Mouse (Mus musculus): Measurements from ENCODE around the gene Zfp511.

The Zfp511 gene

DNA sequence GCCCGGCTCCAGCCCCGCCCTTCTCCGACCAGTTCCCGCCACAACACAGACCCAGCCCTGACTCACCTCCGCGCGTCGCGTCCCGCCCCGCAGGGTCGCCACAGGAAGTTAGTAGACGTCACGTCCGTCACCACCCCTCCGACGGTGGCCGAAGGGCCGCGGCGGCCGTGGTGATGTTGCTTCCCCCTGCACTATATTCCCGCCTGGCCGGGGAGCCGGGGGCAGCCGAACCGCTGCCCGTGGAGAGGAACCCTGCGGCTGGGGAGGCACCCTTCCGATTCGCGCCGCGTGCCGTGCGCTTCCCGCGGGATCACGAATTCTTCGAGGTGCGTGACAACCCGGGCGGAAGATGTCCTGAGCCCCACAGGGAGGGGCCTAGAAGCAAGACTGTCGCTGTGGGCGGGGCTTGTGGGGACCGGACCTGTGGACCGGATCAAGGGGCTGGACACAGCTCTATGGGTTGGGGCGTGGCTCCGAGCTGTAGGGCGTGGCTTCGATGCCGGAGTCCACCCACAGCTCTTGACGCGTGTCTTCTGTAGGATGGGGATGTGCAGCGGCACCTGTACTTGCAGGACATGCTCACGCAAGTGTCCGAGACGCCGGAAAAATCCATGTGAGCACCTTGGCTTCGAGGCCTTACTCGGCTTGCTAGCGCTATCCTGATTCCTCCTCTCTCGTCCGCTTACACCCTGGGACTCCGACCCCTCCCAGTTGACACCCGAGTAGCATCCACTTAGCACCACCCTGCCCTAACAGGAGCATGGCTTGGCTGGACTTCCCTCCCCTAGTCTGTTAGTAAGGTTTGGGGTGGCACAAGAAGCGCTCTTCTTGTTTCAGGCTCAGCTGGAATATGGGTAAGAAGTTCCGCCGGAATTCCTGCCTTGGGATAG, at the start of gene Zfp511, which contains the start of gene Tubgcp2:
TSS of gene Zfp511 (plus strand) at position 111 of the 890 bp plus-strand sequence.
TSS of gene Tubgcp2 (minus strand) at position 389 of the 890 bp plus-strand sequence.
- DNase-seq (ENCODE audit: low spot score in 2 of 2), result peak; percentile 91 to 97

DNA sequence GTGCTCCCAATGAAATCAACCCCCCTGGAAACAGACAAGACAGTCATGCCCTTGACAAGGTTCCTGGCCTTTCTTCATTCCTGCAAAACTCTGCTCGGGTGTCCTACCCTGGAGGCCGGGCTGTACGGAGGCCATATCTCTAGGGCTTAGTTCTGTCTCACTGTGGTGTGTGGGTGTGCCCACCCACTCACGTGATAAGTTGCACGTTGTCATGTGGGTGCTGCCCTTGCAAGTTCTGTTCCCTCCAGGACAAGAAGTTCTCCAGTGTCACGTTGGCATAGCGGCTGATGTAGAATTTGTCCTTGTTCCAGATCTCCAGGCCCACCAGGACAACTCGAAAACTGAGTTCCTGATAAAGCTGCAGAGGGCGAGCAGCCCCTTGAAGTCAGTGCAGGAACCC, 47.9 kb upstream of the Zfp511 start:
- no peak for DNase-seq (ENCODE audit: low spot score in 2 of 2)

DNA sequence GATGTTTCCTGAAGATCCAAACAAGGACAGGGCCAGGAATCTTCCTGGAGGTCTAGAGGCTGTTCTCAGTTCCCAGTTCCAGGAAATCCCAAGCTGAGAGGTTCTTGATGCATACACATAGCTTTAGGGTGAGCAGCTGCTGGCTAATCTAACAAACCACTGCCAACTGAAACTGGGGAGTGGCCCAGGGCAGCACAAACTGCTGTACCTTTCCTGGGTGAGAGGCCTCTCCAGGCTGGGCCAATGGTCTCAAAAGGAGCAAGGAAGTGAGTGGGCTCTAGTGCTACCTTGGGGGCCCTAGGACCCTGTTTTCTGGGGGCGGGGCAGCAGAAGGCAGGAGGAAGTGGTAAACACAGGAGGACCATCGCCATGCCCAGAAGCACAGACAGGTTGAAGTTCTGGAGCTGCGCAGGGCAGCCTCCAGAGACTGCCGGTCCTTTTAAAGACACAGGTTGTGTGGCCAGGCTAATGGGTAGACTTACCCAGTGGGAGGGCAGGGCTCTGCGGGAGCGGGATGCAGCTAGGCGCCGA, 45.3 kb upstream of the Zfp511 start:
- peak in 1 of 2 experiments; percentile 14 for DNase-seq (ENCODE audit: low spot score in 2 of 2)

DNA sequence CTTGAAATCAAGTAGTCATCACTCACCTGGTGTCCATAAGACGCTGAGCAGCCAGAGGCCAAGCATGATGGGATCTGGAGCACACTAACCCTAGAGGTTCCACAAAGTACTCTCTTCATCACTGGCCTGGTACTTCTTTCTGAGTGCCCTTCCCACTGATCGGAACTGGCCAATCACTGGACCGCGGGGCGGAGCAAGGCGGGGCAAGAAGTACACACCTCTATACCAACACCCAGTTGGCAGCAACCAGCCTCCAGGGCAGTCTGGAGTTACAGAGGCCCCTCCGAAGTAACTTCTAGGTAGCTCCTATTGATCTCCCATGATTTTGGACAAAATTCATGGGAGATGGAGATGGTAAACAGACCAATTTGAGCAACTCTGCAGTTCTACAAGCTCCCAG, 43.8 kb upstream of the Zfp511 start, which contains the start of gene Adam8:
TSS of gene Adam8 (minus strand) at position 157 of the 400 bp plus-strand sequence.
- peak in 1 of 2 experiments; percentile 58 for DNase-seq (ENCODE audit: low spot score in 2 of 2)

DNA sequence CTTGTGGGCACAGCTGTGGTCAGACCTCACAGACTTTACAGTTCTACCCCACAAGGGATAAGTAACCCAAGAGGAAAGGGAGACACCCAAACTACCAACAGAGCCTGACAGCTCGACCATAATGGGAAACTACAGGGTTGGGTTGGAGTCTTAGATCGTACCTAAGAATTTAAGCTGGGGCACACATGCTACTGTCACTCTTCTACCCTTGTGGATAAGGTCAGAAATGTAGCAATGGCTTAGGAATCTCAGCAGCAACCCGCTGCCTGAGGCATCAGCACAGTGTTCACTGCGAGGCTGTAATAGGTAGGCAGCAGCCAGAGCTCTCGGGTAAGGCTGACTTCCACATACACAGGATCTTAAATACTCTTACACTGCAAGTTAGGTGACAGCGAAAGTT, 42.7 kb upstream of the Zfp511 start:
- DNase-seq (ENCODE audit: low spot score in 2 of 2), result no peak

DNA sequence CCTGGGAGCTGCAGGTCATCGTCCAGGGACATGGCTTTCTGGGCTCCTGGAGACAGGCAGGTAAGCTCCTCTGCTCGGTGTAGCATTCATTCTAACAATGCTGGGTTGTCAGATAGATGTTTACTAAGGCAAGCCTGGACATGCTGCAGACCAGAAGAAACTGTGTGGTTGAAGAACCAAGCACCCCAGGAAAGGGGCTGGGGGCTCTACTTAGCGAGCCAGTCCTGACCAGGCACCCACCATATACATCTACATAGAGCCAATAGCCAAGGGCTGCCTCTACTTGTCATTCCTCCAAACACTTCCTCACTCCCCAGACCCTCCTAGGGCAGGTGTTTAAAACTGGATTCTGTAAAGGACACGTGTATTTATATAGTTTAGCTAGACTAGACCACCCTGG, 42.0 kb upstream of the Zfp511 start:
- DNase-seq (ENCODE audit: low spot score in 2 of 2), result no peak

DNA sequence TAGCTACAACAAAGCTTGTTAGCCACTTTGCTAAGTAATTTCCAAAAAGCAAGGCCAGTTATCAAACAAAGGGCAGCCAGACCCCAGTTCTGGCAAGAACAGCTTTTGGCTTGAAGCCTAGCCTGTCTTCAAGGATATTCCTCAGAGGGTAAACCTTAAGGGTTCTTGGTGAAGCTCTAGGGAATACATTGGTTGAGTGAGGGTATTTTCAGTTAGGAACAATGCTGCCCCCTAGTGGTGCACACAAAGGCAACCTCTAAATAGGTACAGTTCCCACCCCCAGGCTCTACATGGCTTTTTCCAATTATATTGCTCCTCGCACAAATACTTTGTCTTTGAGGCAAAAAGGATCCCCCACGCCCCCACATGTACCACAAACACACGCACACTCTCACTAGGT, 41.5 kb upstream of the Zfp511 start:
- peak; percentile 41 to 66 for DNase-seq (ENCODE audit: low spot score in 2 of 2)

DNA sequence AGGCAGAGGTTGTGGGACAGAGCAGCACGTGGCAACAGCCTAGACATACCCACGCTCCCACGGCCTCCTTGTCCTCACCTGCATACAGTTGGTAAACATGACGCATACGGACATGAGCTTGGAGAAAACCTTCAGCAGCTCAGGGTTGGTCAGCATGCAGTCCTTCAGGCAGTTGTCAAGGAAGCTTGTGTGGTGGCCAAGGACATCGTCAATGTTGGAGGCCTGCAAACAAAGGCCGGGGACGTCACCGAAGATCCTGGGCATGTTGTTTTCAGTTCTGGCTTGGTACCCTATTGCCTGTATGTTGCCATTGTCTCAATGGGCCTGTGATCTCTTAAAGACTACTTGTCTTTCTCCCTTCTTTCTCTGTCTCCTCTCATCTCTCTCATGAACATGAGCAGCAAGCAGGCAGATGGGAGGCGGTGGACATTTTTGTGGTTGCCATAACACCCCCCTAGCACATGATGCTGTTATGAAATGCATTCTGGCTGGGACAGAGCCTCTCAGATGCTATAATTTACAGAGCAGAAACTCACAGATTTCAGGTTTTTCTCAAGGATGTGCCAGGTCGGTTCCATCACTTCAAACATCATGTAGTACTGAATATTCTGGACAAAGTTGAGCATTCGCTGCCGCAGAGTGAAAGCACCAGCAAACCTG, 37.4 kb upstream of the Zfp511 start:
- DNase-seq (ENCODE audit: low spot score in 2 of 2), result no peak

DNA sequence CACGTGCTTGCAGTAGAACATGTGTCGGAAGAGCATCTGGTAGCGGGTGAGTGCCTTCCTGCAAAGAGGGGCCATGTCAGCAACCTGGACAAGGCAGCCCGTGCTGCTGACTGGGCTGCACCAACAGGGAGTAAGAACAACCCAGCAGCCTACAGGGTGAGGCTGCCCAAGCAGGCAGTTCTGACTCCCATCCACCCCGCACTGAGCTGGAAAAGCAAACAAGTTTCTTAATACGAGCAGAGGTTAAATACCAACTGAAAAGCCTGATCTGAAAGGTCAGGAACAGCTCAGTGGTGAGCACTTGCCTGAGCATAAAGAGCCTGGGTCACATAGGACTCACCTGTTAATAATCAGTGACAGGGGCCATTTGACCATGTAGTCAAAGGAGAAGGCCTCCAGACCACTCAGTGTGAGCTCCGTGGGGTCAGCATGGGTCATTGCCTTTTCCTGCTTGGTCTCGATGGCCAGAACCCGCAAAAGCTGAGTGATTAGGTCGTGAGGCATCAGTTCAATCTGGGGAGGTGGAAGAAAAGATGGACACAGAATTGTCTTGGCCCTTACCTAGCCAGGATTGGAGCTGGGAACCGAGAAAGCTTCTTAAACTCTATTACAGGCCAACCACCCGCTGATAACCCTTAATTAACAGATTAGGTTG, 35.0 kb upstream of the Zfp511 start:
- peak in 1 of 2 experiments; percentile 6 for DNase-seq (ENCODE audit: low spot score in 2 of 2)

DNA sequence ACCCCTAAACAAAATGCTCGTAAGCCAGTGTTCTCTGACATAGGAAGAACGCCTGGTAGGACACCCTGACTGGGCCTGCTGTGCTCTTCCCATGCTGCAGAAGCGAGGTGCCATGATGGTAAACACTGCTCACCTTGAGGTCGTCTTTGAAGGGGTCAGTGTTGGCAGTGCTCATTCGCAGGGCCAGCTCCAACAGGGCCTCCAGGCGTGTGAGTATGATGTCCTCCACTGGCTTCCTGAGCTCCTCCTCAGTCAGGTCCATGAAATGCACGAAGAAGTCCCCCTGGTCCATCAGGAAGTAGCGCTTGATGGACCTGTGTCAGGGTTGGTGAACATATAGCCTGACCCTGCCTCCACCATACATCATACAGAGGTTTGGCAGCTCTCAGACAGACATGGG, 31.5 kb upstream of the Zfp511 start:
- DNase-seq (ENCODE audit: low spot score in 2 of 2), result peak in 1 of 2 experiments; percentile 4

DNA sequence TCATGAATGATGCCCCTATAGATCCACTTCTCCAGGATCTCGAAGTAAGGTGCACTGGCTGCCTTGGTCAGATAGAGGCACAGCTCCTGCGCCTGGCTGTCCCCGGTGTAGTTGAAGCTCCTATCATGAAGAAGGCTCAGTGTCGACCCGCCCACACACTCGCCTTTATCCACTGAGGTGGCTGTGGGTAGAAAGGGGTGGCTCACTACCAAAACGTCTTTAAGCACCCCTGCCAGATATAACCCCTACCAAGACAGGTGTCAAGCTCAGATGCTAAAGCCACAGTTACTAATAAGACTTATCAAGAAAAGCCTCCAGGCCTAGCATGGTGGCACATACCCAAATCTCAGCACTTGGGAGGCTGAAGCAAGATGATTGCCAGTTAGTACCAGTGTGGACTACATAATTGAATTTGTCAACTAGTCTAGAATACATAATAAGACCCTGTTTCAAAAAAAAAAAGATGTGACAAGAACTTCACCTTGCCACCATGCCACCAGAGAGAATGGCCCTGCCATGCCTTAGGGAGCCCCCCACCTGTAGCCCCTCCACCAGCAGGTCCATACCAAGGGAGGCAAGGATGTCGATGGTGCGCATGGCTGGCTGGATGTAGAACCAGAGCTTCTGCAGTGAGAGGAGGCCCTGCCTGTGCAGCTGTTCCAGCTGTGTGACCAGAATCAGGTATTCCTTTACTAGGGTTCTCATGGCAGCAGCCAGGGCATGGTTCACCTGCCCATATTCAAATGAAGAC, 29.2 kb upstream of the Zfp511 start:
- DNase-seq (ENCODE audit: low spot score in 2 of 2), result peak in 1 of 2 experiments; percentile 17

DNA sequence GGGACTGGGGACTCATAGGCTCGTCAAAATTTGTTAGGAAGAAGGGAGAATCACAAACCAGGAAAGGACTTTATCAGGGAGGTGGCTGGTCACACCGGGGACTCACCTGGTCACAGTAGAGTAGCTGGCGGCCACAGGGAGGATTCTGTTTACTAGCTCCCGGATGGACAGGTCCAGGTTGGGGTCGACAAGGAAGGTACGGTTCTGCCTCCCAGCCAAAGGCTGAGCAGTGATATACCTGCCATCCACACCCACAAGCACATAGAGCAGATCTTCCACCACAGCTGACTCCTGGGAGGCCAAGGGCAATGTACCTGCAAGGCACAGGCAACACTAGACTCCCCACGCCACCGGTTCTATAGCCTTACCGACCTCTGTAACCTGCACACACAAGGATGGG, 28.4 kb upstream of the Zfp511 start:
- peak in 1 of 2 experiments; percentile 10 for DNase-seq (ENCODE audit: low spot score in 2 of 2)

DNA sequence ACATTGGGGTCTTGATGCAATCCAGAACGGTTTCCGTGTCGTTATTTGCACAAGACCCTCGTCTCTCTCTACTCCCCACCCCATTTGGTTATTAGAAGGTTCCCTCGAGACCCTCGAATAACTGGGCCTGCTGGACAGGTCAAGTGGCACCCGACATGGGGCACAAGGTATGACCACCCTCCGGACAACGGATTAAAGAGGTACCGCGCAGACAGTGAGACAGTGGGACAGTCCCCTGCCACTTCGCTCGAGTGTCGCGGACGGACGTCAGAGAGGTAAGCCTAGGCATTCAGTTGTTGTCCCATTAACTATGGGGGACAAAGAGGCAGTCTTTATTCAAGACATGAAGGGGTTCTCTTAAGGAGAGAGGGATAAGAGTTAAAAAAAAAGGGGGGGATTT, 24.9 kb upstream of the Zfp511 start:
- DNase-seq (ENCODE audit: low spot score in 2 of 2), result peak in 1 of 2 experiments; percentile 11

DNA sequence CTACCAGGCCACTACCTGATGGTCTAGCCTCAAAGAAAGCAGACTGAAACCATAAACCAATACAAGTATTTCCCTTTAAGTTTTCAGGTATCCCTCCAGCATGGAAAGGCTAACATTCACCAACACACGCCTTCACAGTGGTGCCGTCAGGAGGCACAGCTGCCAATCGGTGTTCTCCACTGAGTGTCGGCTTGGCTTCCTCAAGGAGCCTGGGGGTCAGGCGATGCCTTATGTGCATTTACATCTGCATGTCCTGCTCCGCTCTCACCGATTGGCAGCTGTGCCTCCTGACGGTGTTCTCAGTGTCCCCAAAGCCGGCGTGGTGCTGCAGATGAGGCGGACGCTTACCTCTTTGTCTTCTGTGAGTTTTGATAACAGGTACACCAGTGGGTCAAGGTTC, 4.4 kb upstream of the Zfp511 start:
- peak in 1 of 2 experiments; percentile 8 for DNase-seq (ENCODE audit: low spot score in 2 of 2)

DNA sequence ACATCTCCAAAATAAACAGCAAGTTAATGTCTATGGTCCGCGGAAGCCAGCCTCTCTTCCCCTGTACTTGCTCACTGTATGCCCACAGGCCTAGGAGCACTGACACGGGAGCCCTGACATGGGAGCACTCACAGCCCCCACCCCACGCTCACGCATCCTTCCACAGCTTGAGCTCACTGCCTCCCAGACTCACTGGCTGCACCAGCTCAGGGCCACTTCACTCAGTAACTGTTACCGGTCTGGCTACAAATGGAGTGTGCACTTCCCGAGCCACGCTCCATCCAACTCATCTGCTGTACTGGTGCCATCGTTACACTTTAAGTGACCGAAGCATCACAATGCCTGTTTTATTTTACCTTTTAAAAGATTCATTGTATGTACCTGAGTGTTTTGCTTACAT, 3.8 kb upstream of the Zfp511 start:
- DNase-seq (ENCODE audit: low spot score in 2 of 2), result peak in 1 of 2 experiments; percentile 9

DNA sequence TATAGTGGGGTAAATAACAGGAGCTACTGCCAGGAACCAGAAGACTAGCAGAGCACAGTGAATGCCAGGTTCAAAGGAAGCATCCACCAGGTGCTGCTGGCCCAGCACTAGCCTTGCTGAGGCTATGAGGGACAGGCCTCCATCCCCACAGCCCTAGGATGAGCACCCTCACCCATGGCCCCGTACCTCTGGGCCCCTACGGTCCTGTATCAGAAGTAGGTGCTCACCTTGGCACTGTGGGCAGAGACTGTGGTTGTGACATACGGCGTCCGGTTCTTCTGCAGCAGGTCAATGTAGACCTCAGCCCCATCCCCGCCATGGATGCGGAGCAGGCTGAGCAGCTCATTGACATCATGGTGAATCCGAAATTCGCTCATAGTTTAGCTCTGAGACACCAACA, 2.8 kb upstream of the Zfp511 start:
- peak in 1 of 2 experiments; percentile 14 for DNase-seq (ENCODE audit: low spot score in 2 of 2)

DNA sequence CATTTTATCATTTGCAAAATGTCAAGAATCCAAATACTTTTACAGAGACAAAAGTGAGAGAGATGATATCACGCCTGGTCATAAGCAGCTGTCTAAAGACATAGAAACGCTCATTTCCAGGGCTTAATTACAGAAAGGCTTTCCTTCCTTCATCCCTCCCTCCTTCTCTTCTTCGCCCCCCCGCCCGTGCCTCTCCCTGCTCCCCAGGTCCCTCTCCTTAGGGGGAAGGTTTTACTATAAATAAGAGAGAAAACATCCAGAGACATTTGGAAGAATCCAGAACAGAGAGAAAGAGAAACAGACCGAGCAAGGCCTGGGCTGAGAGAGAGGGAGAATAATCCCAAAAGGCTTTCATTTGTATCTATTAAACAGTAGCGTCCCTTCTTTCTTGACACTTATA, 735 bp upstream of the Zfp511 start:
- peak in 1 of 2 experiments; percentile 17 for DNase-seq (ENCODE audit: low spot score in 2 of 2)

DNA sequence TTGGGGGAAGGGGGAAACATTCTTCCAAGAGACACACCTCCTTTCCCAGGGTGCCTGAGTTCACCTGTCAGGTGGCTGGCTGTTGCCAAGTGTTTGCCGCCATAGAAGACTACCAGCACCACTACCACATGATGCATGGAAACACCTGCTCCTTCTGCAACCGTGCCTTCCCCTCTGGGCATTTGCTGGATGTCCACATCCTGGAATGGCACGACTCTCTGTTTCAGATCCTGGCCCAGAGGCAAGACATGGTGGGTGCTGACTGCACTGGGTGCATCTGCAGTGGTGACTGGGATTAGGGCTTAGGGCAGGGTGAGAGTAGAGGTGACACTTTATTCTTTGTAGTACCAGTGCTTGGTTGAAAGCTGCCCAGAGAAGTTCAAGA, 972 bp downstream of the Zfp511 start:
- DNase-seq (ENCODE audit: low spot score in 2 of 2), result peak in 1 of 2 experiments; percentile 13

DNA sequence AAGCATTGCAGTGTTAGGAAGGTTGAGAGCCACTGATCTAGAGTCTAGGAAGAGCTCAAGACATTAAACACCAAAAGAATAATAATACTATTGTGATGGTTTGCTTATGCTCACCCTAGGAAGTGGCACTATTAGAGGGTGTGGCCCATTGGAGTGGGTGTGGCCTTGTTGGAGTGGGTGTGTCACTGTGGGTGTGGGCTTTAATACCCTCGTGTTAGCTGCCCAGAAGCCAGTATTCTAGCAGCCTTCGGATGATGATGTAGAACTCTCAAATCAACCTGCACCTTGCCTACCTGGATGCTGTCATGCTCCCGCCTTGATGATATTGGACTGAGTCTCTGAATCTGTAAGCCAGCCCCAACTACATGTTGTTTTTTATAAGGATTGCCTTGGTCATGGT, 6.5 kb downstream of the Zfp511 start:
- DNase-seq (ENCODE audit: low spot score in 2 of 2), result no peak

DNA sequence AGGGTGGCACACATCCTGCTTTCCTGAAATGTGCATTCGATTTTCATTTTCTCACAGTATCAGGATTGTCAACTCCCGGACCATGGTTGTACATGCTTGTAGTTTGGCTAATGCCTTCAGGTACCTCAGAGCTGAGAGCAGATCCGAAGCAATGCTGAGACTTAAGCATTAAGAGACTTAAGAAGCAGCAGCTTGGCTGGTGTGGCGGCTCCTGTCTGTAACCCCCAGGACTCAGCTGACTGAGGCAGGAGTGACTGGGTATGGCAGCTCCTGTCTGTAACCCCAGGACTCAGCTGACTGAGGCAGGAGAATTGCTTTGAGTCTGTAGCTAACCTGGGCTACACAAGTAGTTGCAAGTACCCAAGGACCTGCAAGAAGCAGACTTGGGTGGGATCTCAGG, 9.4 kb downstream of the Zfp511 start:
- no peak for DNase-seq (ENCODE audit: low spot score in 2 of 2)

DNA sequence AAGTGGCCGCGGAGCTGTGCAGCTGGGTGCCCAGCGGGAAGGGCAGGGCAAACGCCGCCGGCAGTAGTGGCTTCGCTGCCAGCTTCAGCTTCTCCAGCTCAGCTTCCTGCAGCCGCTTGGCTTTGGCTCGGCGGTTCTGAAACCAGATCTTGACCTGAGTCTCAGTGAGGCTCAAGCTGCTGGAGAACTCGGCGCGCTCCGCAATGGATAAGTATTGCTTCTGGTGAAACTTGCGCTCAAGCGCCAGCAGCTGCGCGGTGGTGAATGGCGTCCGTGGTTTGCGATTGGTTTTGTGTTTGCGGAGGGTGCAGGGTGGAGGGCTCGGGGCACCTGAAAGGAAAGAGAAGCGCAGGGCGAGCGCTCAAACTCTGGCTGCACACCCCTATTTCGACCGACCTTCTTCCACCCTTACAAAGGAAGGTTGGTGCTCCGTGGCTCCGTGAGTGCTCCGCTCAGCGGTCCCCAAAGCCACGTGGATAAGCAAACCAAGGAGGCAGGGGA, 11.7 kb downstream of the Zfp511 start:
- no peak for DNase-seq (ENCODE audit: low spot score in 2 of 2)

Data from spleen, postnatal 10 days (tissue).